Mouse (Mus musculus) myocyte (in vitro differentiated cells): ENCODE data around the gene Ttll1.

Source experiments
- MAX ChIP-seq: IDR thresholded peaks from one replicate; pipeline ENCODE4 v1.6.1; 2011; ENCODE audit warnings: low read depth, mild to moderate bottlenecking, control low read depth
- MYOD1 ChIP-seq, 3 experiments: IDR thresholded peaks; one replicate each; pipeline ENCODE4 v1.6.1; 2011; ENCODE audit warnings: control low read depth in 2 of 3, low read depth in 2 of 3, mild to moderate bottlenecking in 2 of 3, moderate library complexity in 1 of 3; ENCODE audit not compliant: insufficient read length in 2 of 3, control insufficient read depth in 1 of 3
- POLR2A ChIP-seq: IDR thresholded peaks from one replicate; pipeline ENCODE4 v1.6.1; 2011; ENCODE audit warnings: low read depth, mild to moderate bottlenecking, control low read depth, moderate library complexity; ENCODE audit not compliant: insufficient read length
- TCF12 ChIP-seq: IDR thresholded peaks from one replicate; pipeline ENCODE4 v1.6.1; 2011; ENCODE audit warnings: mild to moderate bottlenecking, control low read depth; ENCODE audit not compliant: poor library complexity, insufficient read depth, severe bottlenecking
- USF1 ChIP-seq: IDR thresholded peaks from one replicate; pipeline ENCODE4 v1.6.1; 2011; ENCODE audit warnings: low read depth, mild to moderate bottlenecking, control low read depth, moderate library complexity

GRCm38 (mm10) chr15:83450007-83450406, 60.7 kb downstream of the Ttll1 start:
- TF ChIP-seq POLR2A, result no peak
- TF ChIP-seq MYOD1 (IDR thresholded peaks at IDR 0.05; ENCODE audit: control insufficient read depth in 1 of 3, insufficient read length in 2 of 3, low read depth in 2 of 3), result no peak
- TF ChIP-seq MAX, result no peak
- no peak for TF ChIP-seq USF1
- TF ChIP-seq TCF12, result no peak
